Mouse (Mus musculus) midbrain, embryonic 13.5 days (tissue): Measurements from ENCODE around the gene Abl1. TPM values are rescaled to one million over a fixed set of nuclear protein-coding genes. Genes with fewer than 3 reads are reported as not detected.

Source experiments
- ATAC-seq: fragments of 200-750 bp; cut with Nextera tagmentation; 2 replicates; pipeline ENCODE4 v1.8.0; 2017; ENCODE audit warnings: mild to moderate bottlenecking, moderate TSS enrichment, moderate library complexity
- H3K27ac ChIP-seq: fragments of 300-500 bp; sonication (generic); 2 replicates; pipeline ENCODE4 v1.5.1; 2015; ENCODE audit warnings: inconsistent platforms, mild to moderate bottlenecking, moderate library complexity
- H3K27me3 ChIP-seq: fragments of 300-500 bp; sonication (generic); 2 replicates; pipeline ENCODE4 v1.6.1; 2015; ENCODE audit warnings: mild to moderate bottlenecking, inconsistent platforms
- H3K36me3 ChIP-seq: fragments of 300-500 bp; sonication (generic); 2 replicates; pipeline ENCODE4 v1.6.1; 2015; ENCODE audit warnings: mild to moderate bottlenecking, inconsistent platforms
- H3K4me1 ChIP-seq: fragments of 300-500 bp; sonication (generic); replicated peaks from 2 replicates; pipeline ENCODE4 v1.6.1; 2015; ENCODE audit warnings: inconsistent platforms
- H3K4me2 ChIP-seq: fragments of 300-500 bp; sonication (generic); replicated peaks from 2 replicates; pipeline ENCODE4 v1.6.1; 2015; ENCODE audit warnings: moderate library complexity, mild to moderate bottlenecking, inconsistent platforms
- H3K4me3 ChIP-seq: fragments of 300-500 bp; sonication (generic); replicated peaks from 2 replicates; pipeline ENCODE4 v1.5.1; 2015; ENCODE audit warnings: mild to moderate bottlenecking, inconsistent platforms
- H3K9ac ChIP-seq: fragments of 300-500 bp; sonication (generic); replicated peaks from 2 replicates; pipeline ENCODE4 v1.6.1; 2015; ENCODE audit warnings: mild to moderate bottlenecking, inconsistent platforms
- H3K9me3 ChIP-seq: fragments of 300-500 bp; sonication (generic); 2 replicates; pipeline ENCODE4 v1.6.1; 2016; ENCODE audit warnings: mild to moderate bottlenecking, inconsistent platforms
- WGBS: fragments of 180-500 bp; shearing (Covaris S2); methylation state at CpG from one replicate; pipeline ENCODE4 v1.1.7; 2015; 5-methylcytosine and 5-hydroxymethylcytosine counted together
- polyA plus RNA-seq: library from polyadenylated mRNA; unstranded; fragments of >200 nt; fragmentation: Nextera tagmentation; extraction: Ambion mirVana; gene quantifications from 2 replicates; pipeline ENCODE4 v1.2.1, GENCODE M21; 2015

Abl1 gene
- 25.3 and 27.0 TPM in 2 replicates for polyA plus RNA-seq

GRCm38 (mm10) chr2:31688074-31688925, at the start of gene Abl1:
Gene Abl1 (plus strand): TSS chr2:31688376.
- peak within 1 kb of the TSS; percentile 95 for H3K27ac ChIP-seq
- H3K9ac ChIP-seq = peak within 1 kb of the TSS; percentile 94
- H3K9me3 ChIP-seq = no peaks in the 10 kb centered on the region
- 0 out of 2 replicates have a peak, but pooled peaks cover 7% of the 10 kb centered on the region for H3K36me3 ChIP-seq
- peak within 1 kb of the TSS; percentile 92 for H3K4me3 ChIP-seq
- H3K4me2 ChIP-seq = peak within 1 kb of the TSS; percentile 93
- H3K4me1 ChIP-seq = peaks cover 46% of the 10 kb centered on the region
- H3K27me3 ChIP-seq = no peaks in the 10 kb centered on the region
- WGBS = under 1% methylated on average over 63 of the region's 64 CpGs
- peak; percentile 100 for ATAC-seq

- 0 out of 2 replicates have a peak, but pooled peaks cover 3% of the 10 kb centered on the region for H3K36me3 ChIP-seq
- H3K27ac ChIP-seq = no peak overlapping the region
- H3K4me2 ChIP-seq = peak overlapping the region; percentile 59
Measured at GRCm38 (mm10) chr2:31638581-31639465, 49.4 kb upstream of the Abl1 start.

GRCm38 (mm10) chr2:31639466-31639760, 48.8 kb upstream of the Abl1 start:
- Histone ChIP-seq H3K9ac (no peak overlapping the region), H3K9me3 (no peaks in the 10 kb centered on the region), H3K27ac (0 out of 2 replicates have a peak overlapping the region, but pooled peaks have one; percentile 36), H3K4me3 (peak overlapping the region; percentile 40), H3K4me1 (peaks cover 86% of the 10 kb centered on the region), H3K4me2 (peak overlapping the region; percentile 59), H3K36me3 (0 out of 2 replicates have a peak, but pooled peaks cover 3% of the 10 kb centered on the region), H3K27me3 (peaks cover 97% of the 10 kb centered on the region)
- WGBS = under 1% methylated on average over 12 of the region's 13 CpGs
- 0 out of 2 replicates have a peak, but pooled peaks have one; percentile 9 for ATAC-seq

More at GRCm38 (mm10) chr2:31638581-31639465, 49.4 kb upstream of the Abl1 start:
- ATAC-seq = no peak
- peak overlapping the region; percentile 56 for H3K9ac ChIP-seq
- peaks cover 86% of the 10 kb centered on the region for H3K4me1 ChIP-seq
- no peaks in the 10 kb centered on the region for H3K9me3 ChIP-seq
- 1% methylated on average over 33 of the region's 34 CpGs for WGBS
- peak overlapping the region; percentile 40 for H3K4me3 ChIP-seq
- H3K27me3 ChIP-seq = peaks cover 97% of the 10 kb centered on the region

GRCm38 (mm10) chr2:31639901-31640608, 48.1 kb upstream of the Abl1 start, which contains the start of gene Prdm12:
Gene Prdm12 (plus strand): TSS chr2:31640037.
- Histone ChIP-seq H3K36me3 (0 out of 2 replicates have a peak, but pooled peaks cover 3% of the 10 kb centered on the region), H3K9ac (peak within 1 kb of the TSS; percentile 56), H3K4me1 (peaks cover 82% of the 10 kb centered on the region), H3K9me3 (no peaks in the 10 kb centered on the region), H3K4me2 (peak within 1 kb of the TSS; percentile 59), H3K27ac (peak within 1 kb of the TSS; percentile 36), H3K4me3 (peak within 1 kb of the TSS; percentile 40), H3K27me3 (peaks cover 97% of the 10 kb centered on the region)
- under 1% methylated on average over 41 of the region's 41 CpGs for WGBS
- ATAC-seq = no peak

- peak; percentile 37 for ATAC-seq
- H3K9me3 ChIP-seq = no peaks in the 10 kb centered on the region
- H3K36me3 ChIP-seq = 0 out of 2 replicates have a peak, but pooled peaks cover 3% of the 10 kb centered on the region
- H3K4me1 ChIP-seq = peaks cover 74% of the 10 kb centered on the region
- peak overlapping the region; percentile 59 for H3K4me2 ChIP-seq
- H3K9ac ChIP-seq = peak overlapping the region; percentile 49; the same call in 1 of the 2 replicates
- peak overlapping the region; percentile 36; the same call in 1 of the 2 replicates for H3K27ac ChIP-seq
- H3K27me3 ChIP-seq = peaks cover 97% of the 10 kb centered on the region
- H3K4me3 ChIP-seq = peak overlapping the region; percentile 40
- WGBS = under 1% methylated on average over 48 of the region's 48 CpGs
Measured at GRCm38 (mm10) chr2:31640609-31641507, 47.3 kb upstream of the Abl1 start.

GRCm38 (mm10) chr2:31641508-31641830, 46.7 kb upstream of the Abl1 start:
- Histone ChIP-seq H3K4me3 (peak overlapping the region; percentile 40), H3K4me1 (peaks cover 68% of the 10 kb centered on the region), H3K9me3 (no peaks in the 10 kb centered on the region), H3K27me3 (peaks cover 97% of the 10 kb centered on the region), H3K36me3 (0 out of 2 replicates have a peak, but pooled peaks cover 3% of the 10 kb centered on the region), H3K4me2 (peak overlapping the region; percentile 59), H3K9ac (0 out of 2 replicates have a peak overlapping the region, but pooled peaks have one; percentile 19), H3K27ac (no peak overlapping the region)
- WGBS = 2% methylated on average over 11 of the region's 11 CpGs
- no peak for ATAC-seq

- H3K4me2 ChIP-seq = peak overlapping the region; percentile 59
- 2% methylated on average over 18 of the region's 18 CpGs for WGBS
Measured at GRCm38 (mm10) chr2:31641929-31642328, 46.2 kb upstream of the Abl1 start.

GRCm38 (mm10) chr2:31653971-31654853, 34.0 kb upstream of the Abl1 start:
- no peaks in the 10 kb centered on the region for H3K9me3 ChIP-seq
- WGBS = 1% methylated on average over 102 of the region's 109 CpGs
- no peaks in the 10 kb centered on the region for H3K36me3 ChIP-seq
- peaks cover 96% of the 10 kb centered on the region for H3K27me3 ChIP-seq
- H3K9ac ChIP-seq = peak overlapping the region; percentile 65
- peak overlapping the region; percentile 92 for H3K4me2 ChIP-seq
- peak; percentile 90 for ATAC-seq
- peaks cover 16% of the 10 kb centered on the region for H3K4me1 ChIP-seq
- peak overlapping the region; percentile 54 for H3K4me3 ChIP-seq
- H3K27ac ChIP-seq = no peak overlapping the region

More at GRCm38 (mm10) chr2:31641929-31642328, 46.2 kb upstream of the Abl1 start:
- no peak overlapping the region for H3K9ac ChIP-seq
- H3K4me3 ChIP-seq = peak overlapping the region; percentile 40
- H3K27me3 ChIP-seq = peaks cover 97% of the 10 kb centered on the region
- peaks cover 63% of the 10 kb centered on the region for H3K4me1 ChIP-seq
- H3K36me3 ChIP-seq = 0 out of 2 replicates have a peak, but pooled peaks cover 3% of the 10 kb centered on the region
- no peak overlapping the region for H3K27ac ChIP-seq
- no peak for ATAC-seq
- no peaks in the 10 kb centered on the region for H3K9me3 ChIP-seq

- H3K9ac ChIP-seq = peak overlapping the region; percentile 65; the same call in 1 of the 2 replicates
- peaks cover 16% of the 10 kb centered on the region for H3K4me1 ChIP-seq
- H3K36me3 ChIP-seq = no peaks in the 10 kb centered on the region
- whole genome bisulfite sequencing = 6% methylated on average over 22 of the region's 22 CpGs
- H3K27me3 ChIP-seq = peaks cover 96% of the 10 kb centered on the region
- peak overlapping the region; percentile 92 for H3K4me2 ChIP-seq
- ATAC-seq = no peak
- H3K27ac ChIP-seq = no peak overlapping the region
- H3K9me3 ChIP-seq = no peaks in the 10 kb centered on the region
- peak overlapping the region; percentile 54 for H3K4me3 ChIP-seq
Measured at GRCm38 (mm10) chr2:31654854-31655559, 33.2 kb upstream of the Abl1 start.
